Mouse (Mus musculus): Measurements from ENCODE around the gene Pheta1.

DNA sequence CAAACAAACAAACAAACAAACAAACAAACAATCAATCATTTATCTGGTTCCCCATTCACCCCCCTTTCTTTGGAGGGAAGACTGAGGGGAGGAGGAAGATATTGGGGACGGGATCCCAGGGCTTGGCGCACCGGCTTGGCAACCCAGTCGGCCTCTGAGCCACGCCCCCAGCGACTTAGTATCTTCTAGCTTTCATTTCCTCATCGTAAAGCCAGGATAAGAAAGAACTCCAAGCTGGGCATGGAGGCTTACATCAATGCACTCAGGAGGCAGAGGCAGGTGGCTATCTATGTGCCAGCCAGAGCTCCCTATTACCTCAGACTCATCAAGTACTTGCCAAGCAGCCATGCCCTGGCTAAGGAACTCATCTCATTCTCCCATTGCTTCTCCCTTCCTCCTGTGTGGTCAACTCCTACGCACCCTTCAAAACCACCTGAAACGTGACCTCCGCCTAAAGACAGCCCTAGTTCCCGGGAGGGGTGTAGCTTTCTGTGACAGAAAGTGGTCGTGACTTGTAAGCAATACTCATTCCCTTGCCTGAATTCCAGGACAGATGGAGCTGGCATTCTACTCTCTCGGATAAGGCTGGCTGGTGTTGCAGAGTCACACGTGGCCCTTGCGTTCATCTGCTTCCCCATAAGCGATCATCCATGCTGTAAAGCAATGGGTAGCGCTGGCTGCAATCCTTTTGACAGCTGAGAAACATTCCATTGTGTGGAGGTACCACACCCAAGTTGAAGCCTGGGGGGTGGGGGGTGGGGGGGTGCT is 5.5 kb upstream of the Pheta1 start:
- TF ChIP-seq CTCF (IDR thresholded peaks at IDR 0.05; ENCODE audit: extremely low read depth, insufficient read depth, low read length) (no peak), POLR2A (IDR thresholded peaks at IDR 0.05; ENCODE audit: extremely low read depth, insufficient read depth, low read length) (no peak)

Measured in cortical plate, adult 2 months (tissue).